Comparison of ENCODE assay signal across 8 mouse cellular contexts in genomic region chr5:125441234-125442114, GRCm38 (mm10). TPM values are rescaled to one million over a fixed set of nuclear protein-coding genes. Genes with fewer than 3 reads are reported as not detected.
DNase-seq lines count a peak whose midpoint lies in the region; ATAC-seq and TF ChIP-seq lines count a peak whose summit lies in the region.

Bri3bp (plus strand) TSS chr5:125441568.

- peak; percentile 66 for DNase-seq in heart, postnatal 10 days
- peak; percentile 75 to 82 for DNase-seq in kidney, postnatal 4 days
- DNase-seq in ovary, adult 18-20 months (ENCODE audit: low spot score): peak; percentile 42
- DNase-seq in thymus, postnatal 25 days: peak; percentile 78

- peak within 1 kb of the TSS; percentile 73 for H3K27ac ChIP-seq in bone marrow, adult 2 months (ENCODE audit: control insufficient read depth, insufficient read depth, low read depth, low read length, poor library complexity)
- H3K27ac ChIP-seq in lung, embryonic 15.5 days: peak within 1 kb of the TSS; percentile 77

- peak; percentile 96 for ATAC-seq in lung, embryonic 15.5 days (ENCODE audit: borderline replicate concordance, extremely low read depth, low FRiP score, low TSS enrichment)

- H3K4me1 ChIP-seq in E14TG2a.4 (replicated peaks; ENCODE audit: low read depth, low read length): peaks cover 52% of the 10 kb centered on the region
- H3K4me1 ChIP-seq in bone marrow, adult 2 months (ENCODE audit: control insufficient read depth, insufficient read depth, low read length): peaks cover 4% of the 10 kb centered on the region
- peaks cover 52% of the 10 kb centered on the region for H3K4me1 ChIP-seq in erythroblast, embryonic 14.5 days (ENCODE audit: control insufficient read depth)
- peaks cover 12% of the 10 kb centered on the region for H3K4me1 ChIP-seq in lung, embryonic 15.5 days

- TF ChIP-seq POLR2A in bone marrow, adult 2 months (IDR thresholded peaks at IDR 0.05; ENCODE audit: borderline replicate concordance, control insufficient read depth, low read depth, low read length): no peak

- WGBS in bone marrow, adult 2 months: under 1% methylated on average over 97 of the region's 97 CpGs
- WGBS in lung, embryonic 15.5 days: under 1% methylated on average over 97 of the region's 97 CpGs

- H3K36me3 ChIP-seq in E14TG2a.4 (ENCODE audit: insufficient read depth, low read length): peaks cover 21% of the 10 kb centered on the region
- H3K36me3 ChIP-seq in erythroblast, embryonic 14.5 days (ENCODE audit: control insufficient read depth): peaks cover 13% of the 10 kb centered on the region
- no peaks in the 10 kb centered on the region for H3K36me3 ChIP-seq in lung, embryonic 15.5 days

- peak within 1 kb of the TSS; percentile 95 for H3K4me3 ChIP-seq in E14TG2a.4 (replicated peaks; ENCODE audit: low read length)
- peak within 1 kb of the TSS; percentile 65 for H3K4me3 ChIP-seq in bone marrow, adult 2 months (replicated peaks; ENCODE audit: control insufficient read depth, low read depth, low read length)
- peak within 1 kb of the TSS; percentile 84 for H3K4me3 ChIP-seq in erythroblast, embryonic 14.5 days (replicated peaks)
- H3K4me3 ChIP-seq in lung, embryonic 15.5 days: peak within 1 kb of the TSS; percentile 98

- TF ChIP-seq CTCF in E14TG2a.4 (conservative IDR thresholded peaks at IDR 0.05; ENCODE audit: low read length): no peak
- TF ChIP-seq CTCF in bone marrow, adult 2 months (IDR thresholded peaks at IDR 0.05; ENCODE audit: control insufficient read depth, insufficient read depth, low read length): no peak

- H3K9ac ChIP-seq in lung, embryonic 15.5 days: peak within 1 kb of the TSS; percentile 78

- H3K9me3 ChIP-seq in E14TG2a.4 (ENCODE audit: low read length): no peaks in the 10 kb centered on the region
- peaks cover 4% of the 10 kb centered on the region; the same call in 1 of the 2 replicates for H3K9me3 ChIP-seq in erythroblast, embryonic 14.5 days (ENCODE audit: control insufficient read depth, low read length)
- no peaks in the 10 kb centered on the region for H3K9me3 ChIP-seq in lung, embryonic 15.5 days

- peak within 1 kb of the TSS; percentile 79 for H3K4me2 ChIP-seq in lung, embryonic 15.5 days

- intact Hi-C loops in heart, postnatal 10 days (cut with DNase I): no loop called here

- H3K27me3 ChIP-seq in E14TG2a.4 (ENCODE audit: insufficient read depth, low read length): no peaks in the 10 kb centered on the region
- H3K27me3 ChIP-seq in erythroblast, embryonic 14.5 days (ENCODE audit: control insufficient read depth): no peaks in the 10 kb centered on the region
- H3K27me3 ChIP-seq in lung, embryonic 15.5 days: no peaks in the 10 kb centered on the region

RNA-seq across cellular contexts. Expression of gene Bri3bp, which starts in this region (rescaled TPM):
- 4.1 and 9.4 TPM in 2 replicates for polyA plus RNA-seq in bone marrow, adult 2 months (2011; ENCODE audit: insufficient read depth, insufficient read length, low replicate concordance, missing spikeins)
- 0.16 and 0.38 TPM in 2 replicates for polyA plus RNA-seq in erythroblast, embryonic 14.5 days (2012)
- total RNA-seq in heart, postnatal 10 days (2021): 10 to 100 TPM; 56.4 to 62.5 TPM
- polyA plus RNA-seq in lung, embryonic 15.5 days (2015; fragmentation: Nextera tagmentation; extraction: Ambion mirVana): 35.6 and 39.2 TPM in 2 replicates

Comparison
In these comparisons a context has a peak if more than half of its experiments do, and no peak if none do; other contexts are left out.
1. Peak in every context shown above with its lines: DNase-seq, ATAC-seq, H3K4me3 ChIP-seq and H3K27ac ChIP-seq.